Mouse (Mus musculus) ES-E14 (cell line): ENCODE measurements around the gene Arid5b. TPM values are rescaled to one million over a fixed set of nuclear protein-coding genes. Genes with fewer than 3 reads are reported as not detected.

Source experiments
- DNase-seq: peaks from one replicate; pipeline ENCODE4 v3.0.0-alpha.2; 2013; ENCODE audit warnings: low read depth, low spot score
- H3K27ac ChIP-seq: 2 replicates; pipeline ENCODE4 v1.5.1; 2012; ENCODE audit warnings: low read depth, mild to moderate bottlenecking, low read length, moderate library complexity, mixed read lengths; ENCODE audit not compliant: poor library complexity, insufficient read depth, severe bottlenecking
- H3K36me3 ChIP-seq: 2 replicates; pipeline ENCODE4 v1.6.1; 2012; ENCODE audit warnings: mild to moderate bottlenecking, low read length, moderate library complexity, mixed read lengths; ENCODE audit not compliant: control insufficient read depth, poor library complexity, insufficient read depth, severe bottlenecking
- H3K4me1 ChIP-seq, 2 experiments: fragments of 150-350 bp in 1 of 2; sonication (generic) in 1 of 2; 2 replicates each; pipeline ENCODE4 v1.6.1; 2012; ENCODE audit warnings: low read length in 2 of 2, mild to moderate bottlenecking in 1 of 2, mixed read lengths in 1 of 2; ENCODE audit not compliant: control insufficient read depth in 2 of 2, insufficient read depth in 2 of 2, poor library complexity in 1 of 2
- H3K4me3 ChIP-seq, 2 experiments: fragments of 150-350 bp in 1 of 2; sonication (generic) in 1 of 2; 2 replicates each; pipeline ENCODE4 v1.5.1; 2012; ENCODE audit warnings: low read length in 2 of 2, low read depth in 1 of 2, mild to moderate bottlenecking in 1 of 2, mixed read lengths in 1 of 2; ENCODE audit not compliant: insufficient read depth in 1 of 2, poor library complexity in 1 of 2, severe bottlenecking in 1 of 2
- H3K9ac ChIP-seq: 2 replicates; pipeline ENCODE4 v1.6.1; 2012; ENCODE audit warnings: low read depth, mild to moderate bottlenecking, low read length, mixed read lengths; ENCODE audit not compliant: poor library complexity, insufficient read depth, severe bottlenecking
- H3K9me3 ChIP-seq: fragments of 150-350 bp; sonication (generic); 2 replicates; pipeline ENCODE4 v1.6.1; 2012; ENCODE audit warnings: low read depth, mild to moderate bottlenecking, low read length; ENCODE audit not compliant: control insufficient read depth, insufficient read depth
- CHD2 ChIP-seq: IDR thresholded peaks from 2 replicates; pipeline ENCODE4 v1.6.1; 2014; ENCODE audit warnings: mild to moderate bottlenecking, low read depth, low read length, inconsistent platforms
- HCFC1 ChIP-seq: IDR thresholded peaks from 2 replicates; pipeline ENCODE4 v1.6.1; 2012; ENCODE audit warnings: low read length, inconsistent platforms, borderline replicate concordance; ENCODE audit not compliant: insufficient read depth
- MAFK ChIP-seq: IDR thresholded peaks from 2 replicates; pipeline ENCODE4 v1.6.1; 2014; ENCODE audit warnings: mild to moderate bottlenecking, low read depth, low read length, inconsistent platforms; ENCODE audit not compliant: insufficient read depth
- ZC3H11A ChIP-seq: IDR thresholded peaks from 2 replicates; pipeline ENCODE4 v1.6.1; 2012; ENCODE audit warnings: low read depth, mild to moderate bottlenecking, inconsistent platforms, low read length, borderline replicate concordance
- ZNF384 ChIP-seq: IDR thresholded peaks from 2 replicates; pipeline ENCODE4 v1.6.1; 2012; ENCODE audit warnings: low read depth, low read length, inconsistent platforms
- in situ Hi-C, 2 experiments: fragments of 600-800 bp; cut with MboI; formaldehyde crosslinking; loops; one replicate each; pipeline ENCODE4 v1.15.1; 2025; ENCODE audit warnings: low sequenced_read_pairs in 2 of 2, inconsistent platforms in 1 of 2; ENCODE audit not compliant: unreplicated experiment in 2 of 2
- total RNA-seq: library from RNA; depleted of rRNA; stranded (reverse); fragments of 300-350 nt; gene quantifications from 2 replicates; pipeline ENCODE4 v1.2.3, GENCODE M21; 2012

Gene Arid5b
- total RNA-seq, 1 experiment: 26.2 TPM

GRCm38 (mm10) chr10:68141567-68141966, 137.0 kb downstream of the Arid5b start:
- in situ Hi-C loops: no loop called here
- Histone ChIP-seq H3K36me3 (no peaks in the 10 kb centered on the region), H3K9me3 (no peaks in the 10 kb centered on the region), H3K9ac (no peak overlapping the region), H3K4me3 (no peak overlapping the region), H3K27ac (no peak overlapping the region), H3K4me1 (peaks cover 18 to 30% of the 10 kb centered on the region in 2 experiments)
- no peak for TF ChIP-seq ZC3H11A
- TF ChIP-seq HCFC1: no peak
- no peak for TF ChIP-seq CHD2
- no peak for DNase-seq

DNA sequence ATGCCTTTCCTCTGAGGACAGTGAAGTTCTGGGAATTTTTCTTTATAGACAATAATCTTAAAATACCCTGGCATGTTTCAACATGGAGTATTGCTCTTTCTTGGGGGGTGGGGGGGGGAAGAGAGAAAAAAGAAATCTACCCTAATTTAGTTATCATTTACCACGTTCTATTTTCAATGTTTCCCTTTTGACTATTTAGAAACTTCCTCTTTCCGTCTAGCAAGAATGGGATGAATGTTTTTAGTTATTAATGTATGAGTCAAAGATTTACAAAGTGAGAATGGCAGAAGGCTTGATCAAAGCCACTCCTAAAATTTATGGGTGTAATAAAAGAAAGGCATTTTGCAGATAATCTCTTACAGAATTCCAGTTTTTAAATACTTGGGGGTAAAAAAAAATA, 137.7 kb downstream of the Arid5b start:
- H3K9me3 ChIP-seq: no peaks in the 10 kb centered on the region
- H3K36me3 ChIP-seq: no peaks in the 10 kb centered on the region
- no peak for DNase-seq
- no peak overlapping the region for H3K4me3 ChIP-seq
- H3K27ac ChIP-seq: no peak overlapping the region
- no peak for TF ChIP-seq CHD2
- in situ Hi-C loops: no loop called here
- H3K4me1 ChIP-seq: peaks cover 18 to 24% of the 10 kb centered on the region in 2 experiments
- H3K9ac ChIP-seq: no peak overlapping the region

DNA sequence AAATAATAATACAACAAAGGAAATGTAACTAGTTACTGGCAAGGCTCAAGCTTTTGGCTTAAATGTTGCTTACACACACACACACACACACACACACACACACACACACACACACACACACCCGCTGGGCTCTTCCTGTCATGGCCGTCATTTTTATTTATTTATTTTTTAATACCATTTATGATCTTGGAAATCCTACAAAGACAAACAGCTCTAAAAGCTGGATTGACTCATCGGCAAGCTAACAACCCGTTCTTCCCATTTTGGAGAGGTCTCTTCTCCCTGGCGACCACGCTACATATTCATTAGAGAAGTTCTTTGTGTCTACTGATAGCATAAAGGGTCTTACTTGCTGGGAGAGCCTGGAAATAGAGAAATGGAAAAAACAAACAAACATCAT, 138.2 kb downstream of the Arid5b start:
- Histone ChIP-seq H3K9ac (no peak overlapping the region), H3K4me3 (no peak overlapping the region), H3K4me1 (peaks cover 16 to 19% of the 10 kb centered on the region in 2 experiments), H3K27ac (no peak overlapping the region), H3K9me3 (no peaks in the 10 kb centered on the region), H3K36me3 (no peaks in the 10 kb centered on the region)
- no peak for DNase-seq
- in situ Hi-C loops: no loop called here
- TF ChIP-seq MAFK: no peak
- TF ChIP-seq ZC3H11A: no peak
- TF ChIP-seq ZNF384: no peak
- TF ChIP-seq CHD2: no peak
- no peak for TF ChIP-seq HCFC1

- in situ Hi-C loops: no loop called here
- no peak for TF ChIP-seq ZNF384
- no peak for TF ChIP-seq MAFK
- TF ChIP-seq HCFC1: no peak
- TF ChIP-seq CHD2: no peak
- TF ChIP-seq ZC3H11A: no peak
- no peak for DNase-seq
- Histone ChIP-seq H3K9ac (peak overlapping the region; percentile 77), H3K4me3 (peak overlapping the region; percentile 41 to 57), H3K9me3 (no peaks in the 10 kb centered on the region), H3K4me1 (peaks cover 14 to 16% of the 10 kb centered on the region in 2 experiments), H3K36me3 (peaks cover 8% of the 10 kb centered on the region), H3K27ac (peak overlapping the region; percentile 100)
These were observed 140.4 kb downstream of the Arid5b start for GRCm38 (mm10) chr10:68138123-68138522.

DNA sequence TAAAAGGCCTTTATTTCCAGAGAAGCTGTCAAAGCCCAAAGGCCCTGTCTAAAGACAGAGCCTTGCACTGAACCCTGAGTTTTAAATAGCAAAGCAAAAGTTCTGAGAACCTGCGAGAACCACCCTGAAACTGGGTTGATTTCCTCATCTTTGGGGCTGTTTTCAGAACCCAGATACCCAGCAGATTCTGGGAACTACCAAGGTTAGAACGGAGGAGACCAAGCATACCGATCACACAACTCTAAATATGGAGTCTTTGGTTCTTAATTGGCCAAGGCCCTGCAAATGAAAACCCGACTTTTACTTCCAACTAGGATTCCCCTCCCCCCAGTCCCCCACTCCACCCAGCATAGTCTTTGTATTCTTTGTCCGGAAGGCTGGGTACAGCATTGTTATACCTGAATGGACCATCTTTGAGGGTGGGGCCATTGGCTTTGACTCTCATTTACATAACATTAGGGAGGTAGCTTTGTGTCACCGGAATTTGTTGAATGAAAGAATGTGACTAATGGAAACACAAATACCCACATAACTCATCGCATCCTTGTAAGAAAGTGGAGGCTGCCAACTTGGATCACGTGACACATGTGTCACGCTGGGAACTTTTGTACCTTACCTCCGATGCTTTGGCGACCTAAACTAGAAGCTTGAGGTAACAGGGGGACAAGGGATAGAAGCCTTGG, 141.2 kb downstream of the Arid5b start:
- H3K4me1 ChIP-seq: peaks cover 11 to 19% of the 10 kb centered on the region in 2 experiments
- peak overlapping the region; percentile 77 to 86 for H3K4me3 ChIP-seq
- peak; percentile 92 for DNase-seq

More for the DNA sequence above, 141.2 kb downstream of the Arid5b start:
- Histone ChIP-seq H3K36me3 (peaks cover 17% of the 10 kb centered on the region), H3K27ac (peak overlapping the region; percentile 100), H3K9me3 (no peaks in the 10 kb centered on the region), H3K9ac (peak overlapping the region; percentile 85)
- in situ Hi-C loops: no loop called here
- no peak for TF ChIP-seq MAFK
- TF ChIP-seq CHD2: peak; percentile 44; the same call in 1 of the 2 replicates
- 0 out of 2 replicates have a peak, but pooled peaks have one; percentile 5 for TF ChIP-seq HCFC1
